Comparison of ENCODE assay signal across 8 mouse cellular contexts in genomic region chr7:48959316-48959661, GRCm38 (mm10). TPM values are rescaled to one million over a fixed set of nuclear protein-coding genes. Genes with fewer than 3 reads are reported as not detected.
DNase-seq lines count a peak whose midpoint lies in the region; ATAC-seq and TF ChIP-seq lines count a peak whose summit lies in the region.

No protein-coding gene starts in this region.

- no peak for TF ChIP-seq EP300 in liver, postnatal 0 days (IDR thresholded peaks at IDR 0.05; ENCODE audit: low read depth)

- 23% methylated on average over 13 of the region's 13 CpGs for WGBS in liver, embryonic 12.5 days (ENCODE audit: insufficient replicate concordance)
- 20% methylated on average over 13 of the region's 13 CpGs for WGBS in liver, postnatal 0 days (ENCODE audit: insufficient replicate concordance)
- WGBS in forebrain, embryonic 11.5 days, result 11% methylated on average over 13 of the region's 13 CpGs
- WGBS in intestine, embryonic 15.5 days, result 15% methylated on average over 13 of the region's 13 CpGs
- 5% methylated on average over 13 of the region's 13 CpGs for WGBS in olfactory bulb, adult 2 months

- H3K9me3 ChIP-seq in liver, embryonic 12.5 days (replicated peaks), result no peaks in the 10 kb centered on the region
- H3K9me3 ChIP-seq in liver, postnatal 0 days (ENCODE audit: low read length), result no peaks in the 10 kb centered on the region
- no peaks in the 10 kb centered on the region for H3K9me3 ChIP-seq in forebrain, embryonic 11.5 days (ENCODE audit: control insufficient read depth, low read length)
- no peaks in the 10 kb centered on the region for H3K9me3 ChIP-seq in intestine, embryonic 15.5 days

- H3K9ac ChIP-seq in liver, embryonic 12.5 days, result no peak overlapping the region
- no peak overlapping the region for H3K9ac ChIP-seq in liver, postnatal 0 days (replicated peaks)
- peak overlapping the region; percentile 49 for H3K9ac ChIP-seq in forebrain, embryonic 11.5 days (ENCODE audit: low read length)
- no peak overlapping the region for H3K9ac ChIP-seq in intestine, embryonic 15.5 days

- H3K4me3 ChIP-seq in liver, embryonic 12.5 days, result no peak overlapping the region
- H3K4me3 ChIP-seq in liver, postnatal 0 days (ENCODE audit: low read depth, low read length), result no peak overlapping the region
- H3K4me3 ChIP-seq in forebrain, embryonic 11.5 days (ENCODE audit: low read depth, low read length), result peak overlapping the region; percentile 40
- peak overlapping the region; percentile 30 for H3K4me3 ChIP-seq in intestine, embryonic 15.5 days (replicated peaks)
- peak overlapping the region; percentile 61 for H3K4me3 ChIP-seq in olfactory bulb, adult 2 months (ENCODE audit: insufficient read depth, low read depth, low read length)

- H3K36me3 ChIP-seq in liver, embryonic 12.5 days, result no peaks in the 10 kb centered on the region
- H3K36me3 ChIP-seq in liver, postnatal 0 days (replicated peaks; ENCODE audit: insufficient read depth, low read length), result no peaks in the 10 kb centered on the region
- no peaks in the 10 kb centered on the region for H3K36me3 ChIP-seq in forebrain, embryonic 11.5 days (ENCODE audit: control insufficient read depth, insufficient read depth, low read length)
- no peaks in the 10 kb centered on the region for H3K36me3 ChIP-seq in intestine, embryonic 15.5 days

- ATAC-seq in liver, embryonic 12.5 days, result no peak
- ATAC-seq in liver, postnatal 0 days, result no peak
- ATAC-seq in forebrain, embryonic 11.5 days (replicated peaks; ENCODE audit: low FRiP score), result peak; percentile 45
- peak; percentile 27 for ATAC-seq in intestine, embryonic 15.5 days
- ATAC-seq in CD4-positive, CD25-positive, alpha-beta regulatory T cell, adult 4 months, result no peak

- TF ChIP-seq CTCF in liver, postnatal 0 days (IDR thresholded peaks at IDR 0.05; ENCODE audit: low read depth), result no peak
- no peak for TF ChIP-seq CTCF in olfactory bulb, adult 2 months (IDR thresholded peaks at IDR 0.05; ENCODE audit: insufficient read depth, low read depth, low read length)

- H3K27me3 ChIP-seq in liver, embryonic 12.5 days (replicated peaks), result peaks cover 94% of the 10 kb centered on the region
- peaks cover 46% of the 10 kb centered on the region for H3K27me3 ChIP-seq in liver, postnatal 0 days (ENCODE audit: insufficient read depth, low read length)
- peaks cover 59% of the 10 kb centered on the region for H3K27me3 ChIP-seq in forebrain, embryonic 11.5 days (ENCODE audit: control insufficient read depth, insufficient read depth, low read length)
- peaks cover 32% of the 10 kb centered on the region for H3K27me3 ChIP-seq in intestine, embryonic 15.5 days (replicated peaks)

- H3K4me1 ChIP-seq in liver, embryonic 12.5 days, result no peaks in the 10 kb centered on the region
- no peaks in the 10 kb centered on the region for H3K4me1 ChIP-seq in liver, postnatal 0 days (ENCODE audit: insufficient read depth)
- peaks cover 6% of the 10 kb centered on the region; the same call in 1 of the 2 replicates for H3K4me1 ChIP-seq in forebrain, embryonic 11.5 days (replicated peaks; ENCODE audit: control insufficient read depth, insufficient read depth, low read length)
- peaks cover 7% of the 10 kb centered on the region for H3K4me1 ChIP-seq in intestine, embryonic 15.5 days (replicated peaks)
- peaks cover 33% of the 10 kb centered on the region for H3K4me1 ChIP-seq in olfactory bulb, adult 2 months (ENCODE audit: control insufficient read depth, insufficient read depth, low read length)

- H3K4me2 ChIP-seq in liver, embryonic 12.5 days, result peak overlapping the region; percentile 22; the same call in 1 of the 2 replicates
- no peak overlapping the region for H3K4me2 ChIP-seq in liver, postnatal 0 days (ENCODE audit: low read depth, low read length)
- H3K4me2 ChIP-seq in forebrain, embryonic 11.5 days (ENCODE audit: low read depth, low read length, severe bottlenecking), result peak overlapping the region; percentile 87
- H3K4me2 ChIP-seq in intestine, embryonic 15.5 days (replicated peaks), result peak overlapping the region; percentile 68

- DNase-seq in liver, postnatal 0 days, result no peak
- no peak for DNase-seq in forebrain, embryonic 11.5 days (ENCODE audit: low spot score)
- DNase-seq in urinary bladder, postnatal 25 days (ENCODE audit: low spot score), result no peak
- DNase-seq in adrenal gland, adult 18-20 months (ENCODE audit: low spot score in 2 of 2), result no peak

- no peak overlapping the region for H3K27ac ChIP-seq in liver, embryonic 12.5 days
- H3K27ac ChIP-seq in liver, postnatal 0 days (ENCODE audit: low read depth), result no peak overlapping the region
- no peak overlapping the region for H3K27ac ChIP-seq in forebrain, embryonic 11.5 days (ENCODE audit: low read depth, low read length)
- H3K27ac ChIP-seq in intestine, embryonic 15.5 days, result no peak overlapping the region
- H3K27ac ChIP-seq in olfactory bulb, adult 2 months (ENCODE audit: insufficient read depth, low read depth, low read length), result peak overlapping the region; percentile 56; the same call in 1 of the 2 replicates

- no peak for TF ChIP-seq POLR2A in olfactory bulb, adult 2 months (IDR thresholded peaks at IDR 0.05; ENCODE audit: insufficient read depth, low read depth, low read length)

RNA-seq across cellular contexts. Expression of gene Nav2, which starts 50.8 kb away (rescaled TPM):
- 2.6 and 2.8 TPM in 2 replicates for polyA plus RNA-seq in liver, embryonic 12.5 days (2016; fragmentation: Nextera tagmentation; extraction: Ambion mirVana)
- 2.7 and 3.3 TPM in 2 replicates for polyA plus RNA-seq in liver, postnatal 0 days (2015; fragmentation: Nextera tagmentation; extraction: Ambion mirVana)
- 6.9 and 7.2 TPM in 2 replicates for polyA plus RNA-seq in forebrain, embryonic 11.5 days (2014; fragmentation: Nextera tagmentation; extraction: Ambion mirVana)
- 17.7 and 19.1 TPM in 2 replicates for polyA plus RNA-seq in intestine, embryonic 15.5 days (2015; fragmentation: Nextera tagmentation; extraction: Ambion mirVana)
- 56.0 and 57.3 TPM in 2 replicates for polyA plus RNA-seq in olfactory bulb, adult 2 months (2012; ENCODE audit: insufficient read depth, insufficient read length, low replicate concordance, missing spikeins)
- polyA plus RNA-seq in CD4-positive, CD25-positive, alpha-beta regulatory T cell, adult 4 months (2017; shearing (Covaris generic)), result 10 to 100 TPM; 30.6 to 45.1 TPM
- total RNA-seq in adrenal gland, adult 18-20 months (2021), result 1 to 10 TPM; 6.1 to 7.5 TPM

Comparison
In these comparisons a context has a peak if more than half of its experiments do, and no peak if none do; other contexts are left out.
1. ATAC-seq: peak in forebrain, embryonic 11.5 days (single experiment) and intestine, embryonic 15.5 days (single experiment); none in liver, embryonic 12.5 days (single experiment), liver, postnatal 0 days (single experiment) and CD4-positive, CD25-positive, alpha-beta regulatory T cell, adult 4 months (single experiment).
2. H3K4me3 ChIP-seq: peak in forebrain, embryonic 11.5 days (single experiment), intestine, embryonic 15.5 days (single experiment) and olfactory bulb, adult 2 months (single experiment); none in liver, embryonic 12.5 days (single experiment) and liver, postnatal 0 days (single experiment).